Mouse (Mus musculus): ENCODE data around the gene Pfas. TPM values are rescaled to one million over a fixed set of nuclear protein-coding genes. Genes with fewer than 3 reads are reported as not detected.

Pfas gene
- total RNA-seq (2023): 1 to 10 TPM; 7.9 to 8.6 TPM

GRCm38 (mm10) chr11:69008182-69009121 is at the start of gene Pfas:
Gene Pfas (minus strand): TSS chr11:69008460.

GRCm38 (mm10) chr11:69045531-69046394 is 37.5 kb upstream of the Pfas start, which contains the start of gene Aurkb:
Gene Aurkb (plus strand): TSS chr11:69045647.

GRCm38 (mm10) chr11:69015644-69016441 is 7.6 kb upstream of the Pfas start, which contains the start of gene Ctc1:
Gene Ctc1 (plus strand): TSS chr11:69015911.

GRCm38 (mm10) chr11:68975085-68975484 is 33.2 kb downstream of the Pfas start, which contains the start of gene Rangrf:
Gene Rangrf (minus strand): TSS chr11:68975185.

GRCm38 (mm10) chr11:68967337-68968282 is 40.6 kb downstream of the Pfas start, which contains the start of gene Slc25a35:
Gene Slc25a35 (plus strand): TSS chr11:68968131.

GRCm38 (mm10) chr11:68957308-68957707 is 51.0 kb downstream of the Pfas start, which contains the start of gene Arhgef15:
Gene Arhgef15 (minus strand): TSS chr11:68957480.

Other genes with a start within 250 kb of the Pfas start
- 100 to 1,000 TPM; 151 to 155 TPM for gene Ndel1, start 136.6 kb downstream of the Pfas start, total RNA-seq (2023)
- not detected for gene Rnf222, start 119.9 kb downstream of the Pfas start, total RNA-seq (2023)
- gene Rpl26, start 106.9 kb downstream of the Pfas start, total RNA-seq (2023): 1,000 to 10,000 TPM; 1,720 to 1,823 TPM
- gene Odf4, start 81.4 kb downstream of the Pfas start, total RNA-seq (2023): not detected
- not detected for gene Arhgef15, start 51.0 kb downstream of the Pfas start, total RNA-seq (2023)
- gene Slc25a35, start 40.3 kb downstream of the Pfas start, total RNA-seq (2023): 1 to 10 TPM; 2.6 to 3.1 TPM
- 1 to 10 TPM; 2.0 to 5.2 TPM for gene Rangrf, start 33.3 kb downstream of the Pfas start, total RNA-seq (2023)
- 10 to 100 TPM; 27.8 to 30.5 TPM for gene Ctc1, start 7.5 kb upstream of the Pfas start, total RNA-seq (2023)
- 10 to 100 TPM; 12.5 to 13.0 TPM for gene Aurkb, start 37.2 kb upstream of the Pfas start, total RNA-seq (2023)
- gene Borcs6, start 51.3 kb upstream of the Pfas start, total RNA-seq (2023): 10 to 100 TPM; 43.4 to 46.4 TPM
- 1 to 10 TPM; 3.9 to 6.5 TPM for gene Tmem107, start 62.3 kb upstream of the Pfas start, total RNA-seq (2023)
- gene Vamp2, start 80.0 kb upstream of the Pfas start, total RNA-seq (2023): 100 to 1,000 TPM; 151 to 170 TPM
- 100 to 1,000 TPM; 499 to 544 TPM for gene Per1, start 86.8 kb upstream of the Pfas start, total RNA-seq (2023)
- under 1 TPM in 1 of 2 experiments, not detected in 1; 0.45 TPM for gene Hes7, start 111.9 kb upstream of the Pfas start, total RNA-seq (2023)
- gene 9130213A22Rik, start 114.1 kb upstream of the Pfas start, total RNA-seq (2023): under 1 TPM; 0.31 to 0.55 TPM
- gene Aloxe3, start 117.4 kb upstream of the Pfas start, total RNA-seq (2023): under 1 TPM; 0.50 to 0.85 TPM
- gene Alox12b, start 148.5 kb upstream of the Pfas start, total RNA-seq (2023): not detected
- 1 to 10 TPM in 1 of 2 experiments, under 1 TPM in 1; 0.94 to 2.2 TPM for gene Alox8, start 189.4 kb upstream of the Pfas start, total RNA-seq (2023)
- not detected for gene Gucy2e, start 228.6 kb upstream of the Pfas start, total RNA-seq (2023)

Data from monocyte, adult 59 days (primary cell).